Mouse (Mus musculus): ENCODE data around the gene Slc19a2.

- TF ChIP-seq CTCF (IDR thresholded peaks at IDR 0.05; ENCODE audit: extremely low read depth, insufficient read depth, insufficient read length, insufficient replicate concordance) (no peak), POLR2A (IDR thresholded peaks at IDR 0.05; ENCODE audit: low read depth, low read length) (no peak)
Measured at GRCm38 (mm10) chr1:164236078-164236477, 12.8 kb upstream of the Slc19a2 start.

All from spleen, adult 2 months (tissue).